Mouse (Mus musculus) layer of hippocampus, postnatal 36 days (tissue): Measurements from ENCODE around the gene Ccdc86. TPM values are rescaled to one million over a fixed set of nuclear protein-coding genes. Genes with fewer than 3 reads are reported as not detected.
A peak's percentile ranks its signal among the peaks of the same experiment; 100 is the strongest.

Experiments used
- DNase-seq, 2 experiments: peaks; one replicate each; pipeline ENCODE4 v3.0.0; 2022
- total RNA-seq, 2 experiments: library from RNA; stranded (reverse); gene quantifications; 2 replicates each; pipeline ENCODE4 v1.2.3; 2021

Ccdc86 gene
- total RNA-seq, result 1 to 10 TPM; 8.3 to 8.8 TPM

GRCm38 (mm10) chr19:10949112-10949511 lies at the start of gene Ccdc86:
Ccdc86 (minus strand) TSS chr19:10949266.
- DNase-seq, result peak; percentile 94 to 95

GRCm38 (mm10) chr19:10993150-10993549 lies 44.1 kb upstream of the Ccdc86 start, which contains the start of gene Ms4a15:
Ms4a15 (minus strand) TSS chr19:10993250.
- no peak for DNase-seq

GRCm38 (mm10) chr19:10991911-10992310 lies 42.8 kb upstream of the Ccdc86 start:
- no peak for DNase-seq

- no peak for DNase-seq
Observed at GRCm38 (mm10) chr19:10990751-10991150, 41.7 kb upstream of the Ccdc86 start.

- DNase-seq, result no peak
Observed at GRCm38 (mm10) chr19:10988563-10988962, 39.5 kb upstream of the Ccdc86 start.

GRCm38 (mm10) chr19:10985889-10986288 lies 36.8 kb upstream of the Ccdc86 start:
- DNase-seq, result no peak

- DNase-seq, result no peak
Observed at GRCm38 (mm10) chr19:10984551-10984950, 35.5 kb upstream of the Ccdc86 start.

- DNase-seq, result no peak
Observed at GRCm38 (mm10) chr19:10983146-10983545, 34.1 kb upstream of the Ccdc86 start.

- no peak for DNase-seq
Observed at GRCm38 (mm10) chr19:10980210-10980609, 31.1 kb upstream of the Ccdc86 start.

GRCm38 (mm10) chr19:10979184-10980168 lies 30.4 kb upstream of the Ccdc86 start:
- DNase-seq, result peak; percentile 54 to 60

GRCm38 (mm10) chr19:10976318-10976717 lies 27.3 kb upstream of the Ccdc86 start:
- DNase-seq, result no peak

GRCm38 (mm10) chr19:10975187-10975586 lies 26.1 kb upstream of the Ccdc86 start:
- DNase-seq, result no peak

- DNase-seq, result no peak
Observed at GRCm38 (mm10) chr19:10974238-10974865, 25.3 kb upstream of the Ccdc86 start, which contains the start of gene Ms4a10. Ms4a10 (minus strand) TSS chr19:10974670.

GRCm38 (mm10) chr19:10973187-10973586 lies 24.1 kb upstream of the Ccdc86 start:
- no peak for DNase-seq

GRCm38 (mm10) chr19:10972660-10973059 lies 23.6 kb upstream of the Ccdc86 start:
- no peak for DNase-seq

GRCm38 (mm10) chr19:10970457-10970856 lies 21.4 kb upstream of the Ccdc86 start:
- no peak for DNase-seq

- DNase-seq, result no peak
Observed at GRCm38 (mm10) chr19:10968578-10968977, 19.5 kb upstream of the Ccdc86 start.

GRCm38 (mm10) chr19:10965721-10966120 lies 16.7 kb upstream of the Ccdc86 start:
- DNase-seq, result no peak

- DNase-seq, result no peak
Observed at GRCm38 (mm10) chr19:10959978-10960346, 10.9 kb upstream of the Ccdc86 start.

- no peak for DNase-seq
Observed at GRCm38 (mm10) chr19:10959085-10959977, 10.3 kb upstream of the Ccdc86 start.

GRCm38 (mm10) chr19:10952021-10952939 lies 3.2 kb upstream of the Ccdc86 start:
- peak; percentile 29 to 43 for DNase-seq
